Mouse (Mus musculus): ENCODE measurements around the gene Copa. TPM values are rescaled to one million over a fixed set of nuclear protein-coding genes. Genes with fewer than 3 reads are reported as not detected.

Gene Copa
- polyA plus RNA-seq, 1 experiment: 46.0 TPM

DNA sequence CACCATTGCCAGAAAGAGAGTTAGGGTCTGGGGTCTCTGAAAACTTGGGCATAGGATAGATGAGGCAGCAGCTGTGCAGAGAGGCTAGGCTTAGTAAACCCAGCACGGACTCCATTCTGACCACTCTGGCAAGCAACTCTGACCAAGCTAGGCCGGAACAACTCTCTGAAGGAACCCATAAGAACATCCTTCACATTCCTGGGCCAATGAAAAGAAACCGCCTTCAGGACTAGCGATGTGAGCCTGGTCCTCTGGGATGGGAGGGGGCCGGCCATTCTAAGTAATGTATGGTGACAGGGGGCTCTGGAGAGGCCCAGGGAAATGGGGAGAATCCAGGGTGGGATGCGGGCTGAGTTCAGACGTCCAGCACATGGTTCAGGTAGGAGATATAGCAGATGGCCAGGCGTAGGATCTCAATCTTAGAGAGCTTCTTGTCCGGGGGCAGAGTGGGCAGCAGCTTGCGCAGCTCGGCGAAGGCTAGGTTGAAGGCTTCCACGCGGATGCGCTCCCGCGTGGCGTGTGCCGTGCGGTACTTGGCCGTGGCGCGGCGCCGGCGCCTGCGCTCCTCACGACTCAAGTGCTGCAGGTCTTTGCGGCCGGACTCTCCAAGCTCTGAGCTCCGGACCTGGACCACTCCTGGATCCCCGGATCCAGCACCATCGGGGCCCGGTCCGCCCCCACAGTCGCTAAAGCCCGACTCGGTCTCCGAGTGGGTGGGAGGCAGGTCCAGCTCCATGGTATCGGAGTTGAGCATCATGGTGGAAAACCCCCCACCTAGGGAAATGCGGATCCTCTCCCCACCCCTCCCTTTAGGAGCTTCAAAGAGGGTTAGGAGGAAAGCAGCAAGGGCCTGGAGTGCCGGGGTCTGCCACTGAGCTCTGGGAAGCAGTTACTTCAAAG is 28.5 kb upstream of the Copa start:
- Histone ChIP-seq H3K4me1 (ENCODE audit: control insufficient read depth, insufficient read depth, insufficient read length, low read length) (peaks cover 9% of the 10 kb centered on the region), H3K27ac (ENCODE audit: insufficient read depth, low read depth, low read length) (no peak overlapping the region), H3K4me3 (ENCODE audit: low read depth, low read length) (peak overlapping the region; percentile 27), H3K36me3 (ENCODE audit: control insufficient read depth, insufficient read depth, low read length) (no peaks in the 10 kb centered on the region), H3K27me3 (ENCODE audit: control insufficient read depth, insufficient read depth, low read length) (peaks cover 11% of the 10 kb centered on the region; the same call in 1 of the 2 replicates)
- WGBS: 25% methylated on average over 42 of the region's 42 CpGs
- TF ChIP-seq CTCF (IDR thresholded peaks at IDR 0.05; ENCODE audit: extremely low read depth, insufficient read length, insufficient replicate concordance, low read depth, low read length) (no peak), POLR2A (IDR thresholded peaks at IDR 0.05; ENCODE audit: low read depth, low read length) (no peak)

DNA sequence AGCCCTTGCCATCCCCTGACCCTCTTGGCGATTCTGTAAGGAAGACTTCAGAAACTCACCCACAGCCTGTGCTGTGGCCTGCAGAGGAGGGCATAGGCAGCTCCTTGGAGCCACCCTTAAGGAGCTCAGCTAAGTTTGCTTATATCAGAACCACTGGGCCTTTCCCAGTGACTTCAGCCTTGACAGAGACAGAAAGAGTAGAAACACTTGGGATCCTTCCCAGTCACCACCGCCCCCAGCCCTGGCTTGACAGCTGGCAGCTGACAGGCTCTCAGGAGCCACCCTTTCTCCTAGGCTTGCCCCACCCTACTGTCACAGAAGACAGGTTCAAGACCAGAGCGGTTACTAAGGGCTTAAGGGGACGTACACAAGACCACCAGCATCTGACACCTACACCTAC is 26.1 kb upstream of the Copa start:
- no peak for TF ChIP-seq POLR2A (IDR thresholded peaks at IDR 0.05; ENCODE audit: low read depth, low read length)
- no peak for TF ChIP-seq CTCF (IDR thresholded peaks at IDR 0.05; ENCODE audit: extremely low read depth, insufficient read length, insufficient replicate concordance, low read depth, low read length)
- 83% methylated on average over 4 of the region's 4 CpGs for WGBS

DNA sequence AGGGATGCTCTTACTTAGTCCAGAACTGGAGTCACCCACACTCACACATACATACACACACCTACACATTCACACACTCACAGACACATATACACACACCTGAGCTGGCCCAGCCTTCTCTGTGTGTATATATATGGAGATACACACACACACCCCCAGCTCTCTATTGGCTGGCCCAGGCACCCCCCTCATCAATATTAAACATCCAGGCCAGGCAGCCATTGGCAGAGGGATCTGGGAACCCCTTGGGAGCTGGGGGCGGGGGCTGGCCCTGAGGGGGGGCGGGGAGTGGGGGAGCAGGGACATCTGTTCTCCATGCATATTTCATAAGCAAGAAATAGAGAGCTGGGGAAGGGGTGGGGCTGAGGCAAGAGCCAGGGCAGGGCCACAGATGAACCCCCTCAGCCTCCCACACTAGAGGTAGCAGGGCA is 24.8 kb upstream of the Copa start, which contains the start of gene Nhlh1:
Nhlh1 (minus strand) TSS at position 83 of the 431 bp plus-strand sequence.
- no peak for TF ChIP-seq POLR2A (IDR thresholded peaks at IDR 0.05; ENCODE audit: low read depth, low read length)
- Histone ChIP-seq H3K36me3 (ENCODE audit: control insufficient read depth, insufficient read depth, low read length) (no peaks in the 10 kb centered on the region), H3K4me3 (ENCODE audit: low read depth, low read length) (no peak within 1 kb of the TSS), H3K27ac (ENCODE audit: insufficient read depth, low read depth, low read length) (no peak within 1 kb of the TSS), H3K4me1 (ENCODE audit: control insufficient read depth, insufficient read depth, insufficient read length, low read length) (peaks cover 13% of the 10 kb centered on the region), H3K27me3 (ENCODE audit: control insufficient read depth, insufficient read depth, low read length) (peaks cover 11% of the 10 kb centered on the region; the same call in 1 of the 2 replicates)
- 69% methylated on average over 2 of the region's 2 CpGs for WGBS

More for the DNA sequence above, 26.1 kb upstream of the Copa start:
- Histone ChIP-seq H3K27ac (ENCODE audit: insufficient read depth, low read depth, low read length) (no peak overlapping the region), H3K27me3 (ENCODE audit: control insufficient read depth, insufficient read depth, low read length) (peaks cover 11% of the 10 kb centered on the region; the same call in 1 of the 2 replicates), H3K4me3 (ENCODE audit: low read depth, low read length) (no peak overlapping the region), H3K4me1 (ENCODE audit: control insufficient read depth, insufficient read depth, insufficient read length, low read length) (peaks cover 9% of the 10 kb centered on the region), H3K36me3 (ENCODE audit: control insufficient read depth, insufficient read depth, low read length) (no peaks in the 10 kb centered on the region)

DNA sequence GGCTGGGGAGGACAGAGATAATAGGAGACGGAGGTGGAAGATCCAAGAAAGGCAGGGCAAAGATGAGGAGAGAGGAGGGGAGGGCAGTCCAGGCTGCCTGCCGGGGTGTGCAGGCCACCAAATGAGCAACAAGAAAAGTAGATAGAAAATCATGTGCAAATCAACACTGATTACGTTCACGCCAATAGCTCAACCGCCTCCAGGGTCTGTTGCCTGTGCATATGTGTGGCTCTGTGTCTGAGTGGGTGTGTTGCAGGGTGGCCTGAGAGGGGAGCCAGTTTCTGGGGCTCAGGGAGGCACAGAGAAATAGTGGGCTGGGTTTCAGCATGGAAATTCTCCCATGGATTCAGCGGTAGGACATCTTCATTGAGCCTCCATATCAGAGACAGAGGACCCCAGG is 24.0 kb upstream of the Copa start:
- H3K4me3 ChIP-seq (ENCODE audit: low read depth, low read length): no peak overlapping the region
- WGBS: 86% methylated on average over 6 of the region's 6 CpGs
- no peaks in the 10 kb centered on the region for H3K36me3 ChIP-seq (ENCODE audit: control insufficient read depth, insufficient read depth, low read length)
- H3K27me3 ChIP-seq (ENCODE audit: control insufficient read depth, insufficient read depth, low read length): peaks cover 10% of the 10 kb centered on the region; the same call in 1 of the 2 replicates
- H3K27ac ChIP-seq (ENCODE audit: insufficient read depth, low read depth, low read length): no peak overlapping the region
- H3K4me1 ChIP-seq (ENCODE audit: control insufficient read depth, insufficient read depth, insufficient read length, low read length): peaks cover 13% of the 10 kb centered on the region
- TF ChIP-seq POLR2A (IDR thresholded peaks at IDR 0.05; ENCODE audit: low read depth, low read length): no peak
- TF ChIP-seq CTCF (IDR thresholded peaks at IDR 0.05; ENCODE audit: extremely low read depth, insufficient read length, insufficient replicate concordance, low read depth, low read length): no peak

DNA sequence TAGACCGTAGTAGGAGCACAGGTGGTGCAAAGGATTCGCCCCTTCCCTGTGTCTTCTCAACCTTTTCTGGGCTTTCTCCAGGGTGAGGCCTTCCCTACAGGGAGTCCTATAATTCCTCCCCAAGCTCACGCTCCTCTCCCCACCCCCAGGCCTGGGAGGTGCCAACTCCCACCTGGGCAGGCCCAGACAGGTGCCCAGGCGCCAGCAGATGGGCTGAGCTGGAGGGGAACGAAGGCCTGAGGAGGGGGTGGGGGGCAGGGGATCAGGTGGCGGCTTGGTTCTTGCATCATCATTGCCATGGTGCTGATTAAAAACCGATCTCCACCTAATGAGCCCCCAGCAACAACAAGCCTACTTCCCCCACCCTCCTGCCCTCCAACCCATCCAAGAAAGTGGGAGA is 23.5 kb upstream of the Copa start:
- Histone ChIP-seq H3K27me3 (ENCODE audit: control insufficient read depth, insufficient read depth, low read length) (peaks cover 6% of the 10 kb centered on the region; the same call in 1 of the 2 replicates), H3K27ac (ENCODE audit: insufficient read depth, low read depth, low read length) (no peak overlapping the region), H3K36me3 (ENCODE audit: control insufficient read depth, insufficient read depth, low read length) (no peaks in the 10 kb centered on the region), H3K4me1 (ENCODE audit: control insufficient read depth, insufficient read depth, insufficient read length, low read length) (peaks cover 15% of the 10 kb centered on the region), H3K4me3 (ENCODE audit: low read depth, low read length) (no peak overlapping the region)
- 83% methylated on average over 7 of the region's 7 CpGs for WGBS
- TF ChIP-seq POLR2A (IDR thresholded peaks at IDR 0.05; ENCODE audit: low read depth, low read length) (no peak), CTCF (IDR thresholded peaks at IDR 0.05; ENCODE audit: extremely low read depth, insufficient read length, insufficient replicate concordance, low read depth, low read length) (no peak)

DNA sequence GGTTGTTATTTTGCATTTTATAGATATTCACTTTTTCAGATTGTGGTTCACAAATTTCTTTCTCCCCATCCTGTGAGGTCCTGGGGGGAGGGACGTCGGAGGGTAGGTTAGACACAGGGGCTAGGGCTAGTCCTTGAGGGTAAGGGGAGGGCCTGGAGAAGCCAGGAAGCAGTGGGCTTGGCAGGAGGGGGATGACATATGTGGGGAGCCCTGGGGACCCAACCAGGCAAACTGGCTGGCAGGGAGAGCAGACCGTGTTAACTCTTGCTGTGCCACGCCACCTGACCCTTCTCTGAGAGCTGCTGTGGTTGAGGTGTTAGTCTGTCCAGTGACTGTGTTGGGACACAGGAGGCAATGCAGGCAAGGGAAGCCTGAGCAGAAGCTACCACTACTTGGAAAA is 21.7 kb upstream of the Copa start:
- H3K4me1 ChIP-seq (ENCODE audit: control insufficient read depth, insufficient read depth, insufficient read length, low read length): peaks cover 12% of the 10 kb centered on the region

DNA sequence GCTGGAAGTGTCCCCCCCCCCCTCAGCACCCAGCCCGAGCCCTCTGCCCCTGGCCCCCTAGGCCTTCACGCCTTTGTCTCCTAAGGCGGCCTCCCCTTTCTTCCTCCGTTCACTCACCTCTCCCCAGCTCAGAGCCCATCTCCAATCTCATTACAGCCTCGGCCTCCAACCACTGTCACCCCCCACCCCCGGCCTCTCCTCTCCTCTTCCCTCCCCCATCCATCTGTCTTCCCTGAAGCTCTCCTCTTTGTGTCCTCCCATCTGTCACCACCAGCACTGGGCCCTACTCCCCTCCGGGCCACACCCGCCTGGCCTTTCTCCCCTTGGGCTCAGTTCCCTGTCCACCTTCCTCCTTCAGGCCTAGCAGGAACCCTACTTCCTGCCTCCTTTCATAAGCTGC is 21.1 kb upstream of the Copa start:
- WGBS: 65% methylated on average over 8 of the region's 8 CpGs
- peaks cover 12% of the 10 kb centered on the region for H3K4me1 ChIP-seq (ENCODE audit: control insufficient read depth, insufficient read depth, insufficient read length, low read length)
- no peak overlapping the region for H3K4me3 ChIP-seq (ENCODE audit: low read depth, low read length)
- no peaks in the 10 kb centered on the region for H3K27me3 ChIP-seq (ENCODE audit: control insufficient read depth, insufficient read depth, low read length)
- TF ChIP-seq CTCF (IDR thresholded peaks at IDR 0.05; ENCODE audit: extremely low read depth, insufficient read length, insufficient replicate concordance, low read depth, low read length): no peak
- no peak for TF ChIP-seq POLR2A (IDR thresholded peaks at IDR 0.05; ENCODE audit: low read depth, low read length)
- H3K36me3 ChIP-seq (ENCODE audit: control insufficient read depth, insufficient read depth, low read length): peaks cover 22% of the 10 kb centered on the region
- no peak overlapping the region for H3K27ac ChIP-seq (ENCODE audit: insufficient read depth, low read depth, low read length)

More for the DNA sequence above, 21.7 kb upstream of the Copa start:
- no peak overlapping the region for H3K4me3 ChIP-seq (ENCODE audit: low read depth, low read length)
- no peak overlapping the region for H3K27ac ChIP-seq (ENCODE audit: insufficient read depth, low read depth, low read length)
- no peaks in the 10 kb centered on the region for H3K27me3 ChIP-seq (ENCODE audit: control insufficient read depth, insufficient read depth, low read length)
- peaks cover 18% of the 10 kb centered on the region for H3K36me3 ChIP-seq (ENCODE audit: control insufficient read depth, insufficient read depth, low read length)
- TF ChIP-seq CTCF (IDR thresholded peaks at IDR 0.05; ENCODE audit: extremely low read depth, insufficient read length, insufficient replicate concordance, low read depth, low read length): no peak
- no peak for TF ChIP-seq POLR2A (IDR thresholded peaks at IDR 0.05; ENCODE audit: low read depth, low read length)
- 84% methylated on average over 4 of the region's 4 CpGs for WGBS
